Mouse (Mus musculus) fat pad, adult 2 months (tissue): ENCODE data around the gene Tmbim4.
"Not testable (repeated sequence)": the region's sequence is repeated elsewhere in the genome, so short reads cannot be mapped to it uniquely, and the experiment has no call there.

Experiments used
- DNase-seq: peaks from one replicate; pipeline ENCODE4 v3.0.0-alpha.2; 2011; ENCODE audit warnings: low read depth, low spot score; ENCODE audit errors: extremely low read depth

The Tmbim4 gene

GRCm38 (mm10) chr10:120193255-120193654 lies 8.1 kb upstream of the Tmbim4 start:
- no peak for DNase-seq

- no peak for DNase-seq
These were observed 4.1 kb upstream of the Tmbim4 start for GRCm38 (mm10) chr10:120197061-120197835.

- DNase-seq = no peak
These were observed 592 bp downstream of the Tmbim4 start, which contains the start of gene Irak3 for GRCm38 (mm10) chr10:120201961-120202402. Irak3 (minus strand) TSS chr10:120202130.

- DNase-seq = no peak
These were observed 1.3 kb downstream of the Tmbim4 start for GRCm38 (mm10) chr10:120202467-120203250.

GRCm38 (mm10) chr10:120204591-120205210 lies 3.3 kb downstream of the Tmbim4 start:
- no peak for DNase-seq

- DNase-seq = no peak
These were observed 6.6 kb downstream of the Tmbim4 start for GRCm38 (mm10) chr10:120208015-120208414.

- DNase-seq = no peak
These were observed 7.5 kb downstream of the Tmbim4 start for GRCm38 (mm10) chr10:120208575-120209538.

- no peak for DNase-seq
These were observed 8.1 kb downstream of the Tmbim4 start for GRCm38 (mm10) chr10:120209539-120209925.

GRCm38 (mm10) chr10:120210096-120210495 lies 8.7 kb downstream of the Tmbim4 start:
- no peak for DNase-seq

- DNase-seq = not testable (repeated sequence)
These were observed 15.7 kb downstream of the Tmbim4 start for GRCm38 (mm10) chr10:120217099-120217498.

- DNase-seq = no peak
These were observed 17.6 kb downstream of the Tmbim4 start for GRCm38 (mm10) chr10:120218996-120219395.

GRCm38 (mm10) chr10:120219578-120220359 lies 18.4 kb downstream of the Tmbim4 start:
- DNase-seq = no peak

- DNase-seq = no peak
These were observed 19.4 kb downstream of the Tmbim4 start for GRCm38 (mm10) chr10:120220776-120221175.

GRCm38 (mm10) chr10:120226871-120227661 lies 25.7 kb downstream of the Tmbim4 start, which contains the start of gene Llph:
Llph (plus strand) TSS chr10:120227070.
- no peak for DNase-seq

- no peak for DNase-seq
These were observed 30.3 kb downstream of the Tmbim4 start for GRCm38 (mm10) chr10:120231718-120232117.

- DNase-seq = no peak
These were observed 32.4 kb downstream of the Tmbim4 start for GRCm38 (mm10) chr10:120233655-120234367.

GRCm38 (mm10) chr10:120236855-120237254 lies 35.5 kb downstream of the Tmbim4 start:
- DNase-seq = no peak

GRCm38 (mm10) chr10:120238241-120238640 lies 36.9 kb downstream of the Tmbim4 start:
- no peak for DNase-seq
